ENCODE assay signal across 7 mouse cellular contexts in genomic region chr1:56782139-56782538, GRCm38 (mm10).
DNase-seq lines count a peak whose midpoint lies in the region; ATAC-seq lines count a peak whose summit lies in the region.
"Not testable (repeated sequence)": the region's sequence is repeated elsewhere in the genome, so short reads cannot be mapped to it uniquely, and the experiment has no call there.

No protein-coding gene starts in this region.

- H3K36me3 ChIP-seq in embryonic facial prominence, embryonic 11.5 days (replicated peaks; ENCODE audit: control insufficient read depth, insufficient read depth, low read depth, low read length); heart, embryonic 11.5 days (ENCODE audit: control insufficient read depth, insufficient read depth, low read length); liver, embryonic 11.5 days (ENCODE audit: control insufficient read depth, insufficient read depth, low read length); lung, embryonic 16.5 days (ENCODE audit: control insufficient read depth, insufficient read depth, low read length): not testable (repeated sequence)

- H3K9ac ChIP-seq in embryonic facial prominence, embryonic 11.5 days (replicated peaks; ENCODE audit: low read length); heart, embryonic 11.5 days (ENCODE audit: low read depth, low read length); liver, embryonic 11.5 days (ENCODE audit: low read depth, low read length); lung, embryonic 16.5 days (ENCODE audit: low read length): not testable (repeated sequence)

- H3K27ac ChIP-seq in embryonic facial prominence, embryonic 11.5 days (replicated peaks; ENCODE audit: low read depth, low read length); heart, embryonic 11.5 days (ENCODE audit: low read depth, low read length); liver, embryonic 11.5 days (ENCODE audit: low read depth, low read length); lung, embryonic 16.5 days (ENCODE audit: low read length): not testable (repeated sequence)

- H3K9me3 ChIP-seq in embryonic facial prominence, embryonic 11.5 days (replicated peaks; ENCODE audit: control insufficient read depth, low read length); heart, embryonic 11.5 days (replicated peaks; ENCODE audit: control insufficient read depth, low read length); liver, embryonic 11.5 days (ENCODE audit: control insufficient read depth, low read length); lung, embryonic 16.5 days (ENCODE audit: control insufficient read depth, low read length): not testable (repeated sequence)

- H3K27me3 ChIP-seq in embryonic facial prominence, embryonic 11.5 days (ENCODE audit: control insufficient read depth, insufficient read depth, low read length); heart, embryonic 11.5 days (ENCODE audit: control insufficient read depth, insufficient read depth, low read length); liver, embryonic 11.5 days (replicated peaks; ENCODE audit: control insufficient read depth, insufficient read depth, low read length); lung, embryonic 16.5 days (ENCODE audit: control insufficient read depth, insufficient read depth, low read depth, low read length): not testable (repeated sequence)

- DNase-seq in embryonic facial prominence, embryonic 11.5 days (ENCODE audit: low spot score); liver, embryonic 11.5 days (ENCODE audit: low spot score): not testable (repeated sequence)
- peak; percentile 8 for DNase-seq in naive thymus-derived CD4-positive, alpha-beta T cell, adult 2 months (ENCODE audit: low read depth)

- H3K4me3 ChIP-seq in embryonic facial prominence, embryonic 11.5 days (ENCODE audit: low read depth, low read length); heart, embryonic 11.5 days (ENCODE audit: low read depth, low read length); liver, embryonic 11.5 days (ENCODE audit: low read depth, low read length); lung, embryonic 16.5 days (ENCODE audit: low read length): not testable (repeated sequence)

- WGBS in embryonic facial prominence, embryonic 11.5 days = 92% methylated on average over 13 of the region's 13 CpGs
- 83% methylated on average over 13 of the region's 13 CpGs for WGBS in heart, embryonic 11.5 days (ENCODE audit: insufficient replicate concordance)
- WGBS in liver, embryonic 11.5 days = 81% methylated on average over 13 of the region's 13 CpGs
- WGBS in lung, embryonic 16.5 days = 87% methylated on average over 13 of the region's 13 CpGs

- not testable (repeated sequence) for H3K4me1 ChIP-seq in embryonic facial prominence, embryonic 11.5 days (ENCODE audit: control insufficient read depth, insufficient read depth, low read length); heart, embryonic 11.5 days (ENCODE audit: control insufficient read depth, insufficient read depth, low read length); liver, embryonic 11.5 days (replicated peaks; ENCODE audit: control insufficient read depth, insufficient read depth, low read length); lung, embryonic 16.5 days (replicated peaks; ENCODE audit: control insufficient read depth, insufficient read depth, low read length)

- peak; percentile 90 for ATAC-seq in CD4-positive, CD25-positive, alpha-beta regulatory T cell, adult 4 months
- ATAC-seq in embryonic facial prominence, embryonic 11.5 days (replicated peaks; ENCODE audit: insufficient number of reproducible peaks, low FRiP score, low TSS enrichment, low read depth) = peak; percentile 78; the same call in 1 of the 2 replicates
- ATAC-seq in heart, embryonic 11.5 days (replicated peaks; ENCODE audit: insufficient number of reproducible peaks, low FRiP score, low TSS enrichment) = peak; percentile 83; the same call in 1 of the 2 replicates
- ATAC-seq in inflammation-experienced regulatory T-cells, adult 6 months = peak; percentile 86
- peak; percentile 87 for ATAC-seq in liver, embryonic 11.5 days (replicated peaks; ENCODE audit: low FRiP score)
- ATAC-seq in lung, embryonic 16.5 days (ENCODE audit: low read depth) = peak; percentile 77; the same call in 1 of the 2 replicates

- not testable (repeated sequence) for H3K4me2 ChIP-seq in embryonic facial prominence, embryonic 11.5 days (ENCODE audit: low read depth, low read length); heart, embryonic 11.5 days; liver, embryonic 11.5 days; lung, embryonic 16.5 days (ENCODE audit: low read depth, low read length)
